Mouse (Mus musculus) testis, adult 2 months (tissue): ENCODE measurements around the gene Rce1.

Experiments
- CTCF ChIP-seq: fragments of 200-500 bp; IDR thresholded peaks from 2 replicates; pipeline ENCODE4 v1.5.1; 2012; ENCODE audit warnings: low read depth, mild to moderate bottlenecking, inconsistent platforms, low read length, moderate library complexity; ENCODE audit not compliant: control insufficient read depth, insufficient read depth, insufficient replicate concordance
- POLR2A ChIP-seq: fragments of 200-500 bp; IDR thresholded peaks from 2 replicates; pipeline ENCODE4 v1.6.1; 2012; ENCODE audit warnings: low read depth, mild to moderate bottlenecking, inconsistent platforms, low read length, moderate library complexity; ENCODE audit not compliant: control insufficient read depth

DNA sequence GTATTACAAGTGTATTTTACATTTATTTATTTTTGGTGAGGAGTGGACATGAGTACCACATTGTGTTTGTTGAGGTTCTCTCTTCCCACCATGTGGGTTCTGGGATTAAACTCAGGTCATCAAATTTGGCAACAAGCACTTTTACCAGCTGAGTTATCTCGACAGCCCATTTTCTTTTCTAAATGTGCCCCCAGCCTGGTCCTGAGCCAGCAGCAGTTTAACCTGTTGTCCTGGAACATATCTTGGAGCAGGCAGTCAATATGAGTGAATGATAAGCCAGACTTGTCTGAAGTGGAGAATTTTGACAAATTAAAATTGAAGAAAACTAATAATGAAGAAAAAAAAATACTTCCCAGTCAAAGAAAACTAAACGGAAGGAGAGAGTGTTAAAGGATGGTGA, 29.4 kb downstream of the Rce1 start:
- TF ChIP-seq CTCF (no peak), POLR2A (no peak)
